Mouse (Mus musculus): Measurements from ENCODE around the gene Zfp28.

The Zfp28 gene

DNA sequence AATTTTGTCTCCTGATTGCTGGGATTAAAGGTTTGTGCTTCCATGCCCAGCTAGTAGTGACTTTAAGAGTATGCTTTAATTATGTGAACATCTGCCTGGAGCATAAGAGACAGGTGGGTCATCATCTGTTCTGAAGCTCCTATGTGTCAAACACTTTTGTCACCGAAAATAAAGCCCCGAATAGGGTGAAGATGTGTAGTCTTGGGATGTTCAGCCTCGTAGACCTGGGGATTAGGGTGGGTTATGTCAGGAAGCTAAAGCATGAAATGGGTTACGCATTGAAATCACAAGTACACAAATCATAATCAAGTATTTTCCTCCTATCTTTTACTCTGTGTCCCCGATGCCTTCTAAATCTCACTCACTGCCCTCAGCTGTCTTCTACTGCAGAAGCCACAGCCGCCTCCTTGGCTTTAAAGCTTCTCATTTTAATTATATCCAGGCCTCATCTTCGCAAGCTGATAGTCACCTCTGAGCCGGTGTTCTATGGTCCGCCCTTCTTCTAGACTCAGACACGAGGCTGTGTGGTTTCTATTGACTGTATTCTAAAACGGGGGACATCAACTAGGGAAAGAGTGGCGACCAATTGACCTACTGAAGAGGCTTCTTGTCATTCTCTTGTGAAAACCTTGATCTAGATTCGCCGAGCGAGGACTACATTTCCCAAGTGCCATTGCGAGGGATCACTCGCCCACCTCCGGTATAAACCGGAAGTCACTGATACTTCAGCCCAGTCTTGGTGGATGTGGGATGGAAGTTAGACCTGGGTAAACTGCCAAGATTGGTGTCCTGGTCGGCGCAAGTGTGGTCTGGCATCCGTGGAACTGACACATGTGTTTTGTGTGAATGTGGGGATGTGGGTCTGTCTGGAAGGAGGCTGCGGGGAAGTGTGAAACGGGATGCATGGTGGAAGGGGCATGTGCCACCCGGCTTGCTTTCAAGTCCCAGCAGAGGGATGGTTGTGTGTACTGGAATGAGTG, 15.2 kb downstream of the Zfp28 start, which contains the start of gene Smim17:
Gene Smim17, plus strand, starts transcription at position 720 of the 980 bp plus-strand sequence.
- ATAC-seq (ENCODE audit: insufficient number of reproducible peaks, low FRiP score, low TSS enrichment), result peak; percentile 97

DNA sequence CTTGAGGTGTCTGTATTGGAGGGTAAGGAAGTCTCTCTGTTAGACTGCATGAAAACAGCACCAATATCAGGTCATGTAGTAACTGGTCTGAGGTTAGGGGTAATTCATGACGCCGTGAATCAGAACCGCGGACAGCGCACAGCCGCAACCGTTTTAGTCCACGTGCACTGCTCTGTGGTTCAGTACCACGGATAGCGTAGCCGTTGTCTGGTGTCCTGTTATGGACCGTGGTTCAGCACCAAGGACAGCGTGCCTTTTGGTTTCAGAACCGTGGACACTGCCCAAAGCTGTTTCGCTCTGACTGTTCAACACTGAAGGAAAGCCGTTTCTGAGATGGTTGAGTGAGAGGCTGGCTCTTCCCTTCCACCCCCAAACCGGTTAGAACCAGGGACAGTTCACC, 26.9 kb downstream of the Zfp28 start, which contains the start of gene Gm20715:
Gene Gm20715, plus strand, starts transcription at position 235 of the 400 bp plus-strand sequence.
- ATAC-seq (ENCODE audit: insufficient number of reproducible peaks, low FRiP score, low TSS enrichment), result no peak; the same call in 1 of the 2 replicates

DNA sequence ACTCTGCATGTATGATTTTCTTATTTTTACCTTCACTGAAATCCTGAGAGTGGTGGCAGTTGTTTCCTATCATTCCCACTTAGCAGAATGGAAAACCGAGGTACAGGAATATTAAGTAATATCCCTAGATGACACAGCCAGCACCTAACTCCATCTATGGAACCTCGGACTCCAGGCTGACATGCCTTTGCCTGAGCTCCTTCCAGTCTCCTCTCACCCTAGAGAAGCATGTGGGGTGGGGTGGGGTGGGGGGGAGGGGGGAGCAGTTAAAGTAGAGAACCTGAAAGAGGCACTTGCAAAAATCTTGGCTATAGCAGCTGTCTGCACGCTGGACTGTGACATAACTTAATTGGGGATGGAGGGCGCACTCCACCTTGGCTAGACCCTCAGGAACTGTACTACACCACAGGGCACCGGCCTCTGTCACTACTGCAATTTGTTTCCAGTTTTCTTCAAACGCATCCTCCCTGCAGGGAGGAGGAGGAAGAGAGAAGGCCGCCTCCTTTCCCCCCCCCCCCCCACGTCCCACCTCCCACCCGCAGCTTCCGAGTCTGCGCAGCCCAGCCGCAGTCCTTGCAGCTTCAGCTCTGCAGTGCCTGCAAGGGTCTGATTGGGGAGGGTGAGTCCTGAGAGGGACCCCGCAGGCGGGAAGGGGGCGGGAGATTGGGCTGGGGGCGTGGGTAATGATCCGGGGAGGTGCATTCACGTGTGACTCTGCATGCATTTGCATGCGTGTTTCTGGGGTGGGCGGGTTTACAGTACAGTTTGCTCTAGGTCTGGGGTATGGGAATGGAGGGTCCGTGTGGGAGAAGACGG, 31.7 kb downstream of the Zfp28 start:
- ATAC-seq (ENCODE audit: insufficient number of reproducible peaks, low FRiP score, low TSS enrichment), result no peak

DNA sequence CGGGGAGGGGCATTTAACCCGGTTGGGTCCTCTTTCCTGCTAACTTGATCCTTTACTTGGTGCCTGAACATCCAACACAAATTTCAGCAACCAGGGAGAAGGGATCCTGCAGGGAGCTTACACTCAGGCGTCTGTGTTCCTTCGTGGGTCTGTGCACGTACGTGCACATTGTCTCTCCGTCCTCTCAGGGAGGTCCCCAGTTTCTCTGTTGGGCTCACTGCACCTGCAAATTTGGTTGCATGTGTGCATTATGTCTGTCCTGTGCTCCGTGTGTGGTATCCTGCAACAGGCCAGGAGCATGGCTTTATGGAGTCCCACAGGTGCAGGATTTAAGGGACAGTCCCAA, 32.3 kb downstream of the Zfp28 start:
- no peak for ATAC-seq (ENCODE audit: insufficient number of reproducible peaks, low FRiP score, low TSS enrichment)

DNA sequence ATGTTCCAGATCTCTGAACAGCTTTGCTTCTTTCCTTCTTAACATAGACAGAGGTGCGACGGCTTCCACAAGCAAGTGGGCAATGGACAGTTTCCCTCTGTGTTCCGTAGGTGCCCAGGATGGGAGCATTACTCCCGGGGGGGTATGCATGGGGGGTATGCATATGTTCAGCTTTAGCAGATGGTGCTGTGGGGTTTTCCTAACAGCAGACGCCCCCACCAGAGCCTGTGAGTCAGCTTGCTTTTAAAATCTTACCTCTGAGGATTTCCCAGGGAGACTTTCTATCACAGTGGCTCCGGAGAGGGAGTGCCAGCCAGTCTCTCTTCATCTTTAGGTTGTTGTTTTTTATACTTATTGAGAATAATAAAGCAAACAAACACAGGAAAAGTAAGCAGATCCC, 36.8 kb downstream of the Zfp28 start:
- no peak for ATAC-seq (ENCODE audit: insufficient number of reproducible peaks, low FRiP score, low TSS enrichment)

DNA sequence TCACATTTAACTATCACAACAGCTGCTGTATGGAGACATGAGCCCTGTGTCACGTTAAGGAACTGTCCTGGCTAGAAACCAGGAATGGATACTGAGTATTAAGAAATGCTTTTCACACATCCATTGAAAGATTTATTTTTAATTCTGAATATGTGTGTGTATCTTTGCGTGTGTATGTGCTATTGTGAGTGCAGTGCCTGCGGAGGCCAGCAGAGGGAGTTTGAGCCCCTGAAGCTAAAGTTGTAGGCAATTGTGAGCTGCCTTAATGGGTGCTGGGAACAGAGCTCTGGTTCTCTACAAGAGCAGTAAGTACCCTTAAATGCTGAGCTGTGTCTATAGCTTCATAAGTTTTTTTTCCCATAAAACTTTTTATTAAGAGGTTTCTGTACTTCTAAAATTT, 46.3 kb downstream of the Zfp28 start:
- ATAC-seq (ENCODE audit: insufficient number of reproducible peaks, low FRiP score, low TSS enrichment), result no peak

DNA sequence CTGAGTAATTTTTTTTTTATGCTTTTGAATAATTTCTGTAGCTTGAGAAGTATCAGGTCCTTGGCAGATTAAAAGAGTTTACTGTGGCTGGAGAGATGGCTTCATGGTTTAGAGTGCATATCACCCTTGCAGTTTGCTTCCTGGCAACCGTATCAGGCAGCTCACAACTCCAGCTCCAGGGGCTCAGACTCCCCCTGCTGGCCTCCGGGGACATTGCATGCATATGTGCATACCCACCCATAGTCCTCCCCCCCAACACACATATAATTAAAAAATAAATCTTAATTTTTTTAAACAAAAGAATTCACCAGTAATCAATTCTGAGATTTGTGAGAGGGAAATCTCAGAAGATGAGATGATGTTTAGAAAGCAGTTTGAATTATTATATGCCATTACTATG, 47.2 kb downstream of the Zfp28 start:
- ATAC-seq (ENCODE audit: insufficient number of reproducible peaks, low FRiP score, low TSS enrichment), result no peak

DNA sequence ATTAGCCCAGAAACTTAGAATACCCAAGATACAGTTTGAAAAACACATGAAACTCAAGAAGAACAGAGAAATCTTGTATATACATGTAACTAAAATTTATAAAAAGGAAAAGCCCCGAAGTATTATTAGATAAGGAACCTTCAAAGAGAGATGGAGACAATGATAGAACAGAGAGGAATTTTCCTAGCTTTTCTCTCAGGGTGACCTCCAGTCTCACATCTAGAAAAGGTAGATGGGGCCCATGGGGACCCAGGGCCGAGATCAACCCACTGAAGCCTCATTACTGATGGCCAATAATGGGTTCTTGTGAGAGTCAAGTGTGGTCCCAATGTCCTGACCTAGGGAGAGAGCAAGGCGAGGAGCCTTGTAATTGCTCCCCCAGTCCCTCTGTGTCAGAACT, 55.3 kb downstream of the Zfp28 start, which contains the start of gene Olfr1344:
Gene Olfr1344, plus strand, starts transcription at position 301 of the 400 bp plus-strand sequence.
- no peak for ATAC-seq (ENCODE audit: insufficient number of reproducible peaks, low FRiP score, low TSS enrichment)

DNA sequence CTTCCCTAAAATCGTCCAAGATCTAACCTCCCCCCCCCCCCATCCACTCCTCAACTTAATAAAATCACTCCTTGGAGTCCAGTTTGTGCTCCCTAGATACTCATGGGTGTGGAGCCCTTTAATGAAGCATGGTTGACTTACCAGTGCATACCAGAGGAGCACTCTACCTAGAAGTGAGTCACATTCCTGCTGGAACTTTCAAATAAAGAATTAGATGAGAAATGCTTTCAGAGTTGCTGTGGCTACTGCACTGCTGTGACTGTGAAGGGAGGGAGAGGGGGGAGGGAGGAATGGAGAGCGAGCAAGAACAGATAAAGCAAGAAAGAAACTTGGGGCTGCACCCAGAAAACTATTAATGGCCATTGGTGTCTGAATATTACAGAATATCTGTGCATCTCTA, 58.1 kb downstream of the Zfp28 start:
- no peak for ATAC-seq (ENCODE audit: insufficient number of reproducible peaks, low FRiP score, low TSS enrichment)
